Mouse (Mus musculus): ENCODE measurements at regions not wholly inside any gene's neighbourhood (a gene's known extent, or its start where the extent isn't known, plus 50 kb on each side); places are given as distances from the start of the nearest gene placed in this dataset.

DNA sequence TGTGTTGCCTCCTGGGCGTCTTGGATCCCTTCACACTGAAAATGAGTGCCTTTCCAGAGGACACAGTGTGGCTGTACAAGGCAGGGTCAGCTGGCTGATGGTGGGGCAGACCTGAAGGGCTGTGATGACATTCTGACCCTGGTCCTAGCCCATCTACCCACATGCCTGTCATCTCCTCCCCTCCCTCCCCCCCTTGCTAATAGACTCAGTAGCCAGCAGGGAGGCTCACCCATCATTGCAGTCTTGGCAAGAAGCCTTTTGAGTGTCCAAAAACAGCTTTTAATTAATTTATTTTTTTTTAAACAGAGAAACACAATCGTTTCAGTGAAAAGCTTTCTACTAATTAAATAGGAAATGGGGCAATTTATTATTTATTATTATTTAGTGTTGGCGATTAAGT is 67.0 kb upstream of the Ssx2ip start:
- no peak overlapping the region for H3K4me3 ChIP-seq (ENCODE audit: insufficient read depth in 1 of 2, low read depth in 1 of 2, low read length in 2 of 2, poor library complexity in 1 of 2, severe bottlenecking in 1 of 2)
- no peak for DNase-seq (ENCODE audit: low read depth, low spot score)

GRCm38 (mm10) chr3:146337861-146338281 is 66.6 kb upstream of the Ssx2ip start:
- in situ Hi-C loops (cut with MboI; ENCODE audit: low sequenced_read_pairs in 2 of 2, unreplicated experiment in 2 of 2) = loop anchor here (25.0 kb wide), 2 partner anchors 574 to 599 kb away; no protein-coding TSS in a partner anchor
- H3K9ac ChIP-seq (ENCODE audit: insufficient read depth, low read depth, low read length, poor library complexity, severe bottlenecking) = no peak overlapping the region
- no peaks in the 10 kb centered on the region for H3K36me3 ChIP-seq (ENCODE audit: control insufficient read depth, insufficient read depth, low read length, poor library complexity, severe bottlenecking)
- no peak for DNase-seq (ENCODE audit: low read depth, low spot score)
- TF ChIP-seq ZNF384 (IDR thresholded peaks at IDR 0.05; ENCODE audit: low read depth, low read length) = no peak
- TF ChIP-seq MAFK (IDR thresholded peaks at IDR 0.05; ENCODE audit: insufficient read depth, low read depth, low read length) = no peak
- no peak for TF ChIP-seq ZC3H11A (IDR thresholded peaks at IDR 0.05; ENCODE audit: borderline replicate concordance, low read depth, low read length)
- no peak for TF ChIP-seq CHD2 (IDR thresholded peaks at IDR 0.05; ENCODE audit: low read depth, low read length)
- no peak for TF ChIP-seq HCFC1 (IDR thresholded peaks at IDR 0.05; ENCODE audit: borderline replicate concordance, insufficient read depth, low read length)
- no peak overlapping the region for H3K4me3 ChIP-seq (ENCODE audit: insufficient read depth in 1 of 2, low read depth in 1 of 2, low read length in 2 of 2, poor library complexity in 1 of 2, severe bottlenecking in 1 of 2)
- H3K27ac ChIP-seq (ENCODE audit: insufficient read depth, low read depth, low read length, poor library complexity, severe bottlenecking) = no peak overlapping the region
- H3K4me1 ChIP-seq (ENCODE audit: control insufficient read depth in 2 of 2, insufficient read depth in 2 of 2, low read length in 2 of 2, poor library complexity in 1 of 2) = no peaks in the 10 kb centered on the region
- no peaks in the 10 kb centered on the region for H3K9me3 ChIP-seq (ENCODE audit: control insufficient read depth, insufficient read depth, low read depth, low read length)

More for the DNA sequence above, 67.0 kb upstream of the Ssx2ip start:
- H3K4me1 ChIP-seq (ENCODE audit: control insufficient read depth in 2 of 2, insufficient read depth in 2 of 2, low read length in 2 of 2, poor library complexity in 1 of 2) = no peaks in the 10 kb centered on the region
- no peaks in the 10 kb centered on the region for H3K9me3 ChIP-seq (ENCODE audit: control insufficient read depth, insufficient read depth, low read depth, low read length)
- no peaks in the 10 kb centered on the region for H3K36me3 ChIP-seq (ENCODE audit: control insufficient read depth, insufficient read depth, low read length, poor library complexity, severe bottlenecking)
- no peak overlapping the region for H3K27ac ChIP-seq (ENCODE audit: insufficient read depth, low read depth, low read length, poor library complexity, severe bottlenecking)
- in situ Hi-C loops (cut with MboI; ENCODE audit: low sequenced_read_pairs in 2 of 2, unreplicated experiment in 2 of 2) = loop anchor here (25.0 kb wide), 2 partner anchors 575 to 600 kb away; no protein-coding TSS in a partner anchor
- TF ChIP-seq ZC3H11A (IDR thresholded peaks at IDR 0.05; ENCODE audit: borderline replicate concordance, low read depth, low read length) (no peak), ZNF384 (IDR thresholded peaks at IDR 0.05; ENCODE audit: low read depth, low read length) (no peak), CHD2 (IDR thresholded peaks at IDR 0.05; ENCODE audit: low read depth, low read length) (no peak), MAFK (IDR thresholded peaks at IDR 0.05; ENCODE audit: insufficient read depth, low read depth, low read length) (no peak), HCFC1 (IDR thresholded peaks at IDR 0.05; ENCODE audit: borderline replicate concordance, insufficient read depth, low read length) (no peak)
- no peak overlapping the region for H3K9ac ChIP-seq (ENCODE audit: insufficient read depth, low read depth, low read length, poor library complexity, severe bottlenecking)

- TF ChIP-seq MAFK (IDR thresholded peaks at IDR 0.05; ENCODE audit: insufficient read depth, low read depth, low read length) (no peak), CHD2 (IDR thresholded peaks at IDR 0.05; ENCODE audit: low read depth, low read length) (no peak), ZC3H11A (IDR thresholded peaks at IDR 0.05; ENCODE audit: borderline replicate concordance, low read depth, low read length) (no peak), HCFC1 (IDR thresholded peaks at IDR 0.05; ENCODE audit: borderline replicate concordance, insufficient read depth, low read length) (no peak), ZNF384 (IDR thresholded peaks at IDR 0.05; ENCODE audit: low read depth, low read length) (no peak)
- H3K27ac ChIP-seq (ENCODE audit: insufficient read depth, low read depth, low read length, poor library complexity, severe bottlenecking) = no peak overlapping the region
- H3K36me3 ChIP-seq (ENCODE audit: control insufficient read depth, insufficient read depth, low read length, poor library complexity, severe bottlenecking) = no peaks in the 10 kb centered on the region
- no peaks in the 10 kb centered on the region for H3K4me1 ChIP-seq (ENCODE audit: control insufficient read depth in 2 of 2, insufficient read depth in 2 of 2, low read length in 2 of 2, poor library complexity in 1 of 2)
- in situ Hi-C loops (cut with MboI; ENCODE audit: low sequenced_read_pairs in 2 of 2, unreplicated experiment in 2 of 2) = loop anchor here (25.0 kb wide), 2 partner anchors 574 to 599 kb away; no protein-coding TSS in a partner anchor
- no peak overlapping the region for H3K4me3 ChIP-seq (ENCODE audit: insufficient read depth in 1 of 2, low read depth in 1 of 2, low read length in 2 of 2, poor library complexity in 1 of 2, severe bottlenecking in 1 of 2)
- no peak for DNase-seq (ENCODE audit: low read depth, low spot score)
- H3K9me3 ChIP-seq (ENCODE audit: control insufficient read depth, insufficient read depth, low read depth, low read length) = no peaks in the 10 kb centered on the region
- H3K9ac ChIP-seq (ENCODE audit: insufficient read depth, low read depth, low read length, poor library complexity, severe bottlenecking) = no peak overlapping the region
Observed at GRCm38 (mm10) chr3:146338445-146338844, 66.0 kb upstream of the Ssx2ip start.

GRCm38 (mm10) chr3:146340316-146341055 is 64.0 kb upstream of the Ssx2ip start:
- H3K4me1 ChIP-seq (ENCODE audit: control insufficient read depth in 2 of 2, insufficient read depth in 2 of 2, low read length in 2 of 2, poor library complexity in 1 of 2) = no peaks in the 10 kb centered on the region
- H3K9me3 ChIP-seq (ENCODE audit: control insufficient read depth, insufficient read depth, low read depth, low read length) = no peaks in the 10 kb centered on the region
- in situ Hi-C loops (cut with MboI; ENCODE audit: low sequenced_read_pairs in 2 of 2, unreplicated experiment in 2 of 2) = loop anchor here (25.0 kb wide), 2 partner anchors 572 to 597 kb away; no protein-coding TSS in a partner anchor
- no peak overlapping the region for H3K4me3 ChIP-seq (ENCODE audit: insufficient read depth in 1 of 2, low read depth in 1 of 2, low read length in 2 of 2, poor library complexity in 1 of 2, severe bottlenecking in 1 of 2)
- no peak overlapping the region for H3K27ac ChIP-seq (ENCODE audit: insufficient read depth, low read depth, low read length, poor library complexity, severe bottlenecking)
- TF ChIP-seq CHD2 (IDR thresholded peaks at IDR 0.05; ENCODE audit: low read depth, low read length) = no peak
- TF ChIP-seq ZNF384 (IDR thresholded peaks at IDR 0.05; ENCODE audit: low read depth, low read length) = no peak
- TF ChIP-seq MAFK (IDR thresholded peaks at IDR 0.05; ENCODE audit: insufficient read depth, low read depth, low read length) = no peak
- no peak for TF ChIP-seq HCFC1 (IDR thresholded peaks at IDR 0.05; ENCODE audit: borderline replicate concordance, insufficient read depth, low read length)
- no peak for TF ChIP-seq ZC3H11A (IDR thresholded peaks at IDR 0.05; ENCODE audit: borderline replicate concordance, low read depth, low read length)
- H3K9ac ChIP-seq (ENCODE audit: insufficient read depth, low read depth, low read length, poor library complexity, severe bottlenecking) = no peak overlapping the region
- no peak for DNase-seq (ENCODE audit: low read depth, low spot score)
- H3K36me3 ChIP-seq (ENCODE audit: control insufficient read depth, insufficient read depth, low read length, poor library complexity, severe bottlenecking) = no peaks in the 10 kb centered on the region
